Mouse (Mus musculus) hindbrain, embryonic 16.5 days (tissue): ENCODE results near the gene Gm49378. TPM values are rescaled to one million over a fixed set of nuclear protein-coding genes. Genes with fewer than 3 reads are reported as not detected.

Experiments used
- ATAC-seq: fragments of 200-750 bp; cut with Nextera tagmentation; 2 replicates; pipeline ENCODE4 v1.8.0; 2017; ENCODE audit warnings: moderate TSS enrichment, moderate library complexity
- H3K27ac ChIP-seq: fragments of 300-500 bp; sonication (generic); 2 replicates; pipeline ENCODE4 v1.5.1; 2014; ENCODE audit warnings: low read depth, mild to moderate bottlenecking, control low read depth, low read length, moderate library complexity
- H3K27me3 ChIP-seq: fragments of 300-500 bp; sonication (generic); replicated peaks from 2 replicates; pipeline ENCODE4 v1.6.1; 2014; ENCODE audit warnings: low read length; ENCODE audit not compliant: control insufficient read depth, insufficient read depth
- H3K36me3 ChIP-seq: fragments of 300-500 bp; sonication (generic); 2 replicates; pipeline ENCODE4 v1.6.1; 2014; ENCODE audit warnings: mild to moderate bottlenecking, low read length, moderate library complexity, mixed read lengths; ENCODE audit not compliant: control insufficient read depth, insufficient read depth
- H3K4me1 ChIP-seq: fragments of 300-500 bp; sonication (generic); 2 replicates; pipeline ENCODE4 v1.6.1; 2014; ENCODE audit warnings: low read depth, low read length; ENCODE audit not compliant: control insufficient read depth, insufficient read depth
- H3K4me2 ChIP-seq: fragments of 300-500 bp; sonication (generic); 2 replicates; pipeline ENCODE4 v1.6.1; 2014; ENCODE audit warnings: mild to moderate bottlenecking, low read length, control low read depth, moderate library complexity
- H3K4me3 ChIP-seq: fragments of 300-500 bp; sonication (generic); 2 replicates; pipeline ENCODE4 v1.5.1; 2014; ENCODE audit warnings: mild to moderate bottlenecking, low read length, control low read depth, moderate library complexity
- H3K9ac ChIP-seq: fragments of 300-500 bp; sonication (generic); 2 replicates; pipeline ENCODE4 v1.6.1; 2014; ENCODE audit warnings: low read depth, mild to moderate bottlenecking, control low read depth, low read length, moderate library complexity
- H3K9me3 ChIP-seq: fragments of 300-500 bp; sonication (generic); 2 replicates; pipeline ENCODE4 v1.6.1; 2014; ENCODE audit warnings: mild to moderate bottlenecking, low read length, moderate library complexity; ENCODE audit not compliant: control insufficient read depth
- WGBS: fragments of 180-500 bp; shearing (Covaris S2); extraction: QIAGEN DNeasy Blood & Tissue Kit; methylation state at CpG from one replicate; pipeline ENCODE4 v1.1.7; 2014; 5-methylcytosine and 5-hydroxymethylcytosine counted together
- polyA plus RNA-seq: library from polyadenylated mRNA; unstranded; fragments of >200 nt; fragmentation: Nextera tagmentation; extraction: Ambion mirVana; gene quantifications from 2 replicates; pipeline ENCODE4 v1.2.1, GENCODE M21; 2015

Gene Gm49378
- polyA plus RNA-seq, 1 experiment from 2014 or later, result 1.5 TPM

GRCm38 (mm10) chr14:55598521-55599390 lies 38.9 kb downstream of the Gm49378 start:
- H3K27ac ChIP-seq, result no peak overlapping the region
- no peak for ATAC-seq
- H3K4me3 ChIP-seq, result no peak overlapping the region
- peaks cover 56% of the 10 kb centered on the region for H3K36me3 ChIP-seq
- 95% methylated on average over 21 of the region's 21 CpGs for WGBS
- no peak overlapping the region for H3K4me2 ChIP-seq
- no peak overlapping the region for H3K9ac ChIP-seq
- H3K4me1 ChIP-seq, result peaks cover 1% of the 10 kb centered on the region
- no peaks in the 10 kb centered on the region for H3K27me3 ChIP-seq
- H3K9me3 ChIP-seq, result no peaks in the 10 kb centered on the region

GRCm38 (mm10) chr14:55596036-55596690 lies 41.5 kb downstream of the Gm49378 start:
- H3K4me1 ChIP-seq, result peaks cover 17% of the 10 kb centered on the region
- H3K27me3 ChIP-seq, result no peaks in the 10 kb centered on the region
- 69% methylated on average over 13 of the region's 13 CpGs for WGBS
- no peak overlapping the region for H3K4me3 ChIP-seq
- H3K27ac ChIP-seq, result no peak overlapping the region
- peaks cover 38% of the 10 kb centered on the region for H3K36me3 ChIP-seq
- H3K4me2 ChIP-seq, result no peak overlapping the region
- no peak for ATAC-seq
- H3K9ac ChIP-seq, result no peak overlapping the region
- H3K9me3 ChIP-seq, result no peaks in the 10 kb centered on the region

GRCm38 (mm10) chr14:55592226-55592625 lies 45.5 kb downstream of the Gm49378 start:
- H3K9ac ChIP-seq, result peak overlapping the region; percentile 69
- ATAC-seq, result no peak
- H3K9me3 ChIP-seq, result no peaks in the 10 kb centered on the region
- H3K4me2 ChIP-seq, result peak overlapping the region; percentile 83
- H3K27ac ChIP-seq, result peak overlapping the region; percentile 94
- peaks cover 26% of the 10 kb centered on the region for H3K4me1 ChIP-seq
- peaks cover 22% of the 10 kb centered on the region for H3K36me3 ChIP-seq
- no peaks in the 10 kb centered on the region for H3K27me3 ChIP-seq
- 9% methylated on average over 16 of the region's 16 CpGs for WGBS
- peak overlapping the region; percentile 56 for H3K4me3 ChIP-seq

GRCm38 (mm10) chr14:55591331-55591891 lies 46.3 kb downstream of the Gm49378 start, which contains the start of gene Rnf31:
Rnf31 (plus strand) TSS chr14:55591708.
- peak; percentile 90 for ATAC-seq
- H3K27ac ChIP-seq, result peak within 1 kb of the TSS; percentile 94
- H3K27me3 ChIP-seq, result no peaks in the 10 kb centered on the region
- peak within 1 kb of the TSS; percentile 83 for H3K4me2 ChIP-seq
- H3K4me3 ChIP-seq, result peak within 1 kb of the TSS; percentile 56
- peaks cover 17% of the 10 kb centered on the region for H3K36me3 ChIP-seq
- H3K9ac ChIP-seq, result peak within 1 kb of the TSS; percentile 69
- 0% methylated on average over 33 of the region's 33 CpGs for WGBS
- peaks cover 26% of the 10 kb centered on the region for H3K4me1 ChIP-seq
- no peaks in the 10 kb centered on the region for H3K9me3 ChIP-seq

GRCm38 (mm10) chr14:55590748-55591330 lies 46.9 kb downstream of the Gm49378 start, which contains the start of gene Psme2:
Psme2 (minus strand) TSS chr14:55591113.
- Histone ChIP-seq H3K27me3 (no peaks in the 10 kb centered on the region), H3K4me1 (peaks cover 26% of the 10 kb centered on the region), H3K27ac (peak within 1 kb of the TSS; percentile 94), H3K9me3 (no peaks in the 10 kb centered on the region), H3K4me2 (peak within 1 kb of the TSS; percentile 83), H3K9ac (peak within 1 kb of the TSS; percentile 69), H3K4me3 (peak within 1 kb of the TSS; percentile 56), H3K36me3 (peaks cover 12% of the 10 kb centered on the region)
- peak; percentile 96 for ATAC-seq
- 0% methylated on average over 22 of the region's 22 CpGs for WGBS

- Histone ChIP-seq H3K27ac (peak overlapping the region; percentile 94), H3K9ac (peak overlapping the region; percentile 69; the same call in 1 of the 2 replicates), H3K27me3 (no peaks in the 10 kb centered on the region), H3K36me3 (peaks cover 5% of the 10 kb centered on the region), H3K4me2 (peak overlapping the region; percentile 83), H3K9me3 (no peaks in the 10 kb centered on the region), H3K4me3 (peak overlapping the region; percentile 56), H3K4me1 (peaks cover 29% of the 10 kb centered on the region)
- WGBS, result 92% methylated on average over 11 of the region's 11 CpGs
- no peak for ATAC-seq
Observed at GRCm38 (mm10) chr14:55589771-55590448, 47.8 kb downstream of the Gm49378 start.

GRCm38 (mm10) chr14:55589271-55589670 lies 48.4 kb downstream of the Gm49378 start:
- Histone ChIP-seq H3K9me3 (no peaks in the 10 kb centered on the region), H3K4me1 (peaks cover 29% of the 10 kb centered on the region), H3K4me3 (no peak overlapping the region), H3K9ac (no peak overlapping the region), H3K4me2 (no peak overlapping the region), H3K36me3 (peaks cover 2% of the 10 kb centered on the region; the same call in 1 of the 2 replicates), H3K27me3 (no peaks in the 10 kb centered on the region), H3K27ac (no peak overlapping the region)
- 97% methylated on average over 5 of the region's 5 CpGs for WGBS
- no peak for ATAC-seq

GRCm38 (mm10) chr14:55586149-55586548 lies 51.5 kb downstream of the Gm49378 start:
- WGBS, result 98% methylated on average over 2 of the region's 2 CpGs
- H3K27ac ChIP-seq, result no peak overlapping the region
- no peak overlapping the region for H3K4me2 ChIP-seq

More at GRCm38 (mm10) chr14:55586149-55586548, 51.5 kb downstream of the Gm49378 start:
- no peak overlapping the region for H3K9ac ChIP-seq
- H3K36me3 ChIP-seq, result peaks cover 4% of the 10 kb centered on the region
- no peak for ATAC-seq
- H3K4me1 ChIP-seq, result peaks cover 12% of the 10 kb centered on the region
- no peak overlapping the region for H3K4me3 ChIP-seq
- no peaks in the 10 kb centered on the region for H3K9me3 ChIP-seq
- no peaks in the 10 kb centered on the region for H3K27me3 ChIP-seq
